Comparison of ENCODE assay signal across 8 mouse cellular contexts in genomic region chr8:3278934-3279720, GRCm38 (mm10). TPM values are rescaled to one million over a fixed set of nuclear protein-coding genes. Genes with fewer than 3 reads are reported as not detected.
A peak's percentile ranks its signal among the peaks of the same experiment; 100 is the strongest.
DNase-seq lines count a peak whose midpoint lies in the region; ATAC-seq and TF ChIP-seq lines count a peak whose summit lies in the region.

Gene Insr (minus strand): TSS chr8:3279617.

- H3K9ac ChIP-seq in neural tube, embryonic 15.5 days (replicated peaks), result peak within 1 kb of the TSS; percentile 96

- H3K4me3 ChIP-seq in layer of hippocampus, adult 2 months, result peak within 1 kb of the TSS; percentile 77
- peak within 1 kb of the TSS; percentile 94 for H3K4me3 ChIP-seq in lung, adult 2 months (replicated peaks; ENCODE audit: extremely low read depth, low read depth, low read length)
- peak within 1 kb of the TSS; percentile 97 for H3K4me3 ChIP-seq in neural tube, embryonic 15.5 days (replicated peaks)

- H3K4me2 ChIP-seq in neural tube, embryonic 15.5 days, result peak within 1 kb of the TSS; percentile 72

- H3K9me3 ChIP-seq in neural tube, embryonic 15.5 days (replicated peaks), result no peaks in the 10 kb centered on the region

- peak; percentile 95 for ATAC-seq in neural tube, embryonic 15.5 days (ENCODE audit: low FRiP score)

- peak; percentile 97 for DNase-seq in MN1 (ENCODE audit: low spot score)
- DNase-seq in cerebellum, adult 8-10 months, result peak; percentile 95
- peak; percentile 94 for DNase-seq in forelimb bud, embryonic 11.5 days (ENCODE audit: low read depth, low spot score)
- DNase-seq in heart, postnatal 4 days, result peak; percentile 97
- peak; percentile 91 to 95 for DNase-seq in layer of hippocampus, adult 2 months (ENCODE audit: low spot score in 2 of 2)
- DNase-seq in lung, adult 2 months, result peak; percentile 93
- DNase-seq in testis, postnatal 10 days (ENCODE audit: low spot score), result peak; percentile 97

- TF ChIP-seq POLR2A in lung, adult 2 months (IDR thresholded peaks at IDR 0.05; ENCODE audit: borderline replicate concordance, extremely low read depth, low read depth, low read length), result peak; percentile 76; the same call in 1 of the 2 replicates

- no peaks in the 10 kb centered on the region for H3K36me3 ChIP-seq in neural tube, embryonic 15.5 days

- no peak for TF ChIP-seq CTCF in layer of hippocampus, adult 2 months (conservative IDR thresholded peaks at IDR 0.05)
- TF ChIP-seq CTCF in lung, adult 2 months (IDR thresholded peaks at IDR 0.05; ENCODE audit: insufficient read depth, low read length), result no peak

- under 1% methylated on average over 61 of the region's 61 CpGs for WGBS in lung, adult 2 months
- WGBS in neural tube, embryonic 15.5 days, result under 1% methylated on average over 57 of the region's 61 CpGs

- no peaks in the 10 kb centered on the region for H3K27me3 ChIP-seq in neural tube, embryonic 15.5 days (replicated peaks)

- H3K4me1 ChIP-seq in lung, adult 2 months (ENCODE audit: control insufficient read depth, insufficient read depth, low read length), result peaks cover 7% of the 10 kb centered on the region
- peaks cover 48% of the 10 kb centered on the region for H3K4me1 ChIP-seq in neural tube, embryonic 15.5 days

- peak within 1 kb of the TSS; percentile 96 for H3K27ac ChIP-seq in layer of hippocampus, adult 2 months
- H3K27ac ChIP-seq in neural tube, embryonic 15.5 days (replicated peaks), result peak within 1 kb of the TSS; percentile 82

RNA-seq across cellular contexts. Expression of gene Insr, which starts in this region (rescaled TPM):
- 100 to 1,000 TPM; 118 to 122 TPM for total RNA-seq in heart, postnatal 4 days (2021)
- total RNA-seq in layer of hippocampus, adult 2 months (2021), result 10 to 100 TPM; 51.6 to 53.9 TPM
- polyA plus RNA-seq in lung, adult 2 months (2012; rRNA removed), result 17.5 and 24.6 TPM in 2 replicates
- 50.7 and 52.0 TPM in 2 replicates for polyA plus RNA-seq in neural tube, embryonic 15.5 days (2015; fragmentation: Nextera tagmentation; extraction: Ambion mirVana)

Comparison
In these comparisons a context has a peak if more than half of its experiments do, and no peak if none do; other contexts are left out.
1. Peak in every context shown above with its lines: DNase-seq, ATAC-seq, H3K4me3 ChIP-seq and H3K27ac ChIP-seq.